Mouse (Mus musculus) mouse trophoblast stem cell (cell line): ENCODE data around the gene Nutm2.
"Not testable (repeated sequence)": the region's sequence is repeated elsewhere in the genome, so short reads cannot be mapped to it uniquely, and the experiment has no call there.

Experiments used
- in situ Hi-C, 2 experiments: fragments of 300-500 bp; cut with MseI, MboI; formaldehyde crosslinking; loops; 2 replicates in 1 of 2; 3 replicates in 1 of 2; pipeline ENCODE4 v1.15.1; 2025

Nutm2 gene

DNA sequence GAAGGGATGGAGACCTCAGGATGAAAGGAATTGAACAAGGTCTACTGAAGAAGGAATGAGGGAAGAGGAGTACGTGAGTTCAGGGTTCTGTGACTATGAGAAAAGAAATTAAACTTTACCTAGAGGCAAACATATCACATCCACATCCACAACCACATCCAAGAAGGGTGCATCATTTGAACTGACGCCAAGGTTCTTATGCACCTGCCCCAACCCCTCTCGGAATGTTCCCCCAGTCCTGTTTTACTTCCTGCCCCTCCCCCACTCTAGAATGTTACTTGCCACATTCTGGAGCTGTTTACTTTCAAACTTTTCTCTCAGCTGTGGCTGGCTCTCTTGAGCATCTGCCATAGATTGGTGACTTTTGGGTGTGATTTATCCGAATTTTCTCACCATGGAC is at the start of gene Nutm2:
TSS of gene Nutm2 (plus strand) at position 301 of the 400 bp plus-strand sequence.
- in situ Hi-C loops: no loop called here

DNA sequence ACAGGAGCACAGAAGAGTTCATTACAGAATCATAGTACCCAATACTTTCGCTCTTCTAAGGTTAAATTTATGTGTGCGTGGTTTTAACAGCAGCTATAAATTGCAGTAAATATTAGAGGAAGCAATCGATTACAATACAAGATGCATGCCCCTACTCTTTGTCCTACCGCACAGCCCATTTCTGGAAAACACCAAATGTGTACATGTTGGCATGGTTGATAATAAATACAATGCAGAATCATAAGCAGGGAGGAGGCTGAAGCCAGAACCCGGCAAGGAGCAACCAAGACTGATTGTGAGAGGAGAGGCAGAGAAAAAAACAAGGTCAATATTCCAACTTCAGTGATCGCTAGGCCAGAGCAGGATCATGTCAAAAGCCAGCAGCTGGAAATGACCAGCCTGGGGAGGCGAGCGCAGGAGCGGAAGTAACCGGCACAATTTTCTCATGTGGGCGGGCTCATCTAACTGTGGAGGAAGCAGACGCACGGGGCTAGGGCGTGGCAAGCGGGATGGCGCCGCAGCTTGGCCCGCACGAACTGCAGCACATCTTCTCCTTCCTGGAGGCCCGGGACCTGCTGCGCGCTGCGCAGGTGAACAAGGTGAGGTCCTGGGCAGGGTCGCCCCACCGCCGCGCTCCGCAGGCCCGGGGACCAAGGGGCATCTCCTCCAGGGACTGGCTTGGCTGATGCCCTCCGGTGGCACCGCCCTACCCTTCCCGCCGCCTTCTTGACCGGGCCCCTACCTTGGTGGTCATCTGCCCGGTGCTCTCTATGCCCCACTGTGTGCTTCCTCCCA is 49.5 kb upstream of the Nutm2 start, which contains the start of gene Fbxw17:
TSS of gene Fbxw17 (plus strand) at position 476 of the 795 bp plus-strand sequence.
- in situ Hi-C loops: no loop called here

DNA sequence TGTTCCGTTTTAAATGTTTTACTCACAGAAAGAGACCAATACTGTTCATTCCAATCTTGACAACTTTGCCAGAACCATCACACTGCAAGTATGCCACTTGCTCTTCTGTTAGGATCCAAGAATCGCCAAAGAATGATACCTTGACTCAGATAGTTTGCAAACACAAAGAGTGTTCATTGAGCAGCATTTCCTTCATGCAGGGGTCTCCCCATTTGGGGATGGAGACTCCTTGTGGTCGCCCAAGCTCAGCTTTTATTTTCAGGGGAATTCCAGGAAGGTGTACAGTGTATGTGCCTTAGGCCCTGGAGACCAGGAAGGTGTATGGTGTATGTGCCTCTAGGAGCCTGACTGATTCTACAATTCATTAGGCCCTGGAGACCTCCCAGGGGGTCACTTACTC is 48.7 kb upstream of the Nutm2 start:
- in situ Hi-C loops: no loop called here

DNA sequence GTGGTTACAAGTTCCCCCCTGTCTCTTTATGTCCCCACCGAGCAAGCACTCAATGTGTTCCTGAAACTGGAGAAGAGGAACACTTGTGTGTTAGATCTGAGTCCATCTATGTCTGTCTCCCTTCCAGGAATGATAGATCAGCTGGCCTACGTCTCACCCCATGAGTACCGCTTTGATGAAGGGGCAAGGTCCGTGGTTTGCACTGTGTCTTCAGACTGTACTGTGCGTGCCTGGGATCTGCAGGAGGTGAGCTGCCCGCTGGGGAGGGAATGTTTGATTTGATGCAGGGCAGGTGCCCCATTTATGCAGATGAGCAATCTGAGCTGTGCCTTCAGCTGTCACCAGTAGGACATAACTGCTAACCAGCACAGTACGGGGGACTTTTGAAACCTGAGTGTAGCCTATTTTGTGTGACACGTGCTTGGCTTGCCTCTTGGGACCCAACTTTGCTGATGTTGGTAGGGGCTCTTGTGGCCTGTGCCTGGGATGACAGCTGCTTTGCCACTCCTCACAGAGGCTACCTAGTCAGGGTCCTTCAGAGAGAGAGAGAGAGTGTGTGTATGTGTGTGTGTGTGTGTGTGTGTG is 43.4 kb upstream of the Nutm2 start:
- in situ Hi-C loops: no loop called here

DNA sequence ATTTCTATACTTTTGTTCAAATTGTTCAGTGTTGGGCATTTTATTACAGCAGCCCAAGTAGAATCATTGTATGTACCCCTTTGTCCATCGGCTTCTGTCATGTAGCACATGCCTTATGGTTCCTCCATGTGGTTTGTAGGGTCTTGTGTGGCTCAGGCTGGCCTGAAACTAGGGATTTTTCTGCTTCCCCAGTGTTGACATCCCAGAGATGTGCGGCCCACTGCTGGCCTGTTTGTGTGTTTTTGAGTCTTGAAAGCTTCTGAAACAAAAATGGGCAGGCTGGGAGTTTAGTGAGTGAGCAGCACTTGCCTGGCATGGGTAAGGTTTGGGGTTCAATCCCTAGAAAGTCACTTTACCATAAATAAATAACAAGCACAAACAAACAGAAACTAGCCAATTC is 42.6 kb upstream of the Nutm2 start:
- in situ Hi-C loops: no loop called here

DNA sequence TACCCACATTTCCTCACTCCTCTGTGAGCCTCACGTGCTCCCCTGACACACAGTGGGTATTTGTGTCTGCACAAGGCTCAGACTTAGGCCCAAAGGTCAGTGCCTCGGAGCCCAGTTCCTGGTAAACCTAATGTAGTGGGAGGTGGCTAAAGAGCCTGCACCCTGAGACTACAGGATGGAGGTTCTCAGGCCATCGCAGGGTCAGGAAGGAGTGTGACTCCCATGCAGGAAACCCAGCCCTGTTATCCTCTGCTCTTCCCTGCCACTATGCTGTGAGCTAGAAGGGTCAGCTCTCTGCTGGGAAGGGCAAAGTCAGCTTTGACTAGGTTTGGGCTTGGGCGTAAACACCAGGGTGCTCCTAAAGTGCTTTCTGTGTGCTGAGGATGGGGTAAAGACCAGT is 40.4 kb upstream of the Nutm2 start:
- in situ Hi-C loops: no loop called here

DNA sequence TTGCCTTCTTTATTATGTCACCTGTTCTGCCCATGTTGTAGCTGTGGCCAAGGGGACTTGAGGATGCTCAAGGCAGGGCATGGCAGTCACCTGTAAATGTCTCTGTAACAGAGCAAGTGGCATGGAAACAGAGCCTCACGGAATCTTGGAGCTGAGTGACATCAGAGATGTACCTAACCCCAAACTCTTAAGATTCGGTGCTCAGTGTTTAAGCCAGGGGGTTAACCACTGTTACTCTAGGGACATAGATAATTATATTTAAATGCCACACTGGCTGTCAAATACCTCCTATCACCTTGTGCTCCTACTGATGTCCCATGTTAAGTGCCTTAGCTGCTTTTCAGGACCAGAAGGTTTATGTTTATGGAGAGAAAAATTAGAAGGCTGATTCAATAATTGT is 23.3 kb upstream of the Nutm2 start, which contains the start of gene Gm47429:
TSS of gene Gm47429 (minus strand) at position 101 of the 400 bp plus-strand sequence.
- in situ Hi-C loops: no loop called here

DNA sequence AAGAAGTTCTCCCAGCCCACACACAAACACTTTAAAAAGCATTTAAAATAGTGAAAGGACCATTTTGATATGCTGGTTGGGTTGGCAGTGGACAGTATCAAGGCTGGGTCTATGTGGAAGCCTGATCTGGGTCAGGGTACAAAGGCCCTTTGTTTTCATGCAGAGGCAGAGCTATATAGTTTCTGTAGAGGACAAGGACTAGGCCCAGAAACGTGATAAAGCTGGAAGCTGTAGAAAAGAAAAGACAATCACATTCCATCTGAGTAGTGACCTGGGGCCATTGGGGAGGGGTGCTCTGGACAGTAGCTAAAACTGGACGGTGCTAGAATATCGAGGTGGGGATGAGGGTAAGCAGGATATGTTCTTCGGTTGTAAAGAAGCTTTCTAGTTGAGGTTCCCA is 21.8 kb upstream of the Nutm2 start:
- in situ Hi-C loops: no loop called here

DNA sequence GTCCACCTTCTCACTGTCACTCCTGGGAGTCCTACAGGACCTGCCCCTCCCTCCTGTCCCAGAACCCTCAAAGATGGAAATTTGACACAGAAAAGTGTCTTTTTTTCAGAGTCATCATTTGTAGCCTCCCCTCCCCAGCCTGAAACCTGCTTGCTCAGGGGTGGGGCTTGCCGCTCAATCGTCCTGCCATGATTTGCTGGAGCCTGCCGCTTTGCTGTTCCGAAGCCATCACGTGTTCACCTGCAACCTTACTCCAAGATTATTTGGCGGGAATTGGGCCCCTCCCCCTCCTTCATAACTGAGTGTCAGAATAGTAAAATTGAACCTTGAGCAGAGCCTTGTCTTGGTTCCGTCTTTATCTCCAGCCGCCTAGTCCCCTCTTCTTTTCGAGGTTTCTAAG is 14.8 kb upstream of the Nutm2 start:
- in situ Hi-C loops: not testable (repeated sequence)

DNA sequence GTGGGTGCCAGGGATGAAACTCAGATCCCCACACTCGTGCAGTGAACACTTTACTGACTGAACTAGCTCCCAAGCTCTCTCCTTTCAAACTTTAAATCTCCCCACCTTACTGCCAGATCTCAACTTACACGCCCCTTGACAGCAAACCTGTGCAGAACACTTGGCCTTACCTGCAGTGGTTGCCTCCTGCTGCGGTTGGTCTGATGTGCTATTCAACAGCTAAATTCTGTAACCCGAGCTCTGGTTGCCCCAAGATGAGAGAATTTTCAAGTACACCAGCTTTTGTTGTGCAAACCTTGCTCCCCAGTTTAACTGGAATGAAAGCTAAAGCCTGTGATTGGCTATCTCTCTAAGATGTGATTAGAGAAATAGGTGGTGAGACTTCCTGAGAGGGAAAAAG is 13.7 kb upstream of the Nutm2 start:
- in situ Hi-C loops: no loop called here

DNA sequence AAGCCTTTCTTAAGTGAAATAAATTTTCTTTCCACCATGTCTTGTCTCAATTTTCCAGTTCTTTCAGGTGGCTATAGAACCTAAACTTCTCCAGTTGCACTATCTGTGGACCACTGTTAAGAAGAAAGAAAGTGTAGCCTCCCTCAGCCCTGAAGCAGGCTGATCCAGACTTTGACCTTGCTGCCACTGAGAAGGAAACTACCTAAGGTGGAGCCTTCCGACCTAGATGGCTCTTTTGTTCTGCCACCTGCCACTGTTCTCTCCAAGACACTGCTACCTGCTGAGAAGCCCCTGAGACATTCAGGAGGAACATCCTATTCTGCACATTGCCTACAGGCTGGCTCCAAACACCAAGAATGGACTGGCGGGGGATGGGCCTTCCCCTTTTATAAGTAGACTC is 6.7 kb upstream of the Nutm2 start:
- in situ Hi-C loops: not testable (repeated sequence)

DNA sequence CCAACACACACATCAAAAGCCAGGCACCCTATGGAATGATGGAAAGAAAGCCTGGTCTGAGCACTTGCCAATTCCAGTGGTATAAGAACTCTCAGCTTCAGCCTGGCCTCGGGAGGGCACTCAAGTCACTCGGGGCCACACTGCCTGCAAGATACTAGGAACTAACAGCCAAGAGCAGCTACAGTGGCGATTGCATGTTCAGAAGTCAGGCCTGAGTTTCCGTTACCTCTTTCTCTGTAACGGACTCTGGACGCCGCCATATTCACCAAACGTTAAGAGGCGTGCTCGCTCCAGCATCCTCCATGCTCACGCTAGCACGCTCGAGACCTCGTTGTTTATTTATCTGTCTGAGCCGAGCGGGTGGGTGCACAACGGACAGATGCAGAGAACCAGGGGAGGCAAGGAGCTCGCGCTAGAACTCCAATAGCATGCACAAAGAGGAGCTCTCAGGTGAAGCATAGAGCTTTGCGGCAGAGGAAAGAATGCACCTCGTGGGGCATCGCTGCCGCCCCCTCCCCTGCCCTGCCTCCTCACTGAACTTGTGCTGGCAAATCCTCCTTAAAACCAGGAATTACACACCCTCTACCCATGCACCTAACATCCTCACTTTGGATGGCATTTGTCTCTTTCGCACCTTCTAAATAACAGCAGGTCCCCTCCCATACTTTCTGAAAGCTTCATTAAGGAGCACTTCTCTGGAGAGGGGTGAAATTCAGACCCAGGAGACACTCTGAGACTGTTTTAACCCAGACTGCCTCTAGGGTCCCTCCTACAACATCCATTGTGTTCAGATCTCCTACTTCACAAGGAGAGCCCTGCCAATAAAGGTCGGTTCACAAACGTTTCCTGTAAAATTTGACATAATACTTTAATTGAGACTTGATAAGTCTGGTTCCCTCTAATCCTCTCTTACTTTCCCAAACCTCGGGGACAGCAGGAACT is 2.2 kb upstream of the Nutm2 start:
- in situ Hi-C loops: no loop called here

DNA sequence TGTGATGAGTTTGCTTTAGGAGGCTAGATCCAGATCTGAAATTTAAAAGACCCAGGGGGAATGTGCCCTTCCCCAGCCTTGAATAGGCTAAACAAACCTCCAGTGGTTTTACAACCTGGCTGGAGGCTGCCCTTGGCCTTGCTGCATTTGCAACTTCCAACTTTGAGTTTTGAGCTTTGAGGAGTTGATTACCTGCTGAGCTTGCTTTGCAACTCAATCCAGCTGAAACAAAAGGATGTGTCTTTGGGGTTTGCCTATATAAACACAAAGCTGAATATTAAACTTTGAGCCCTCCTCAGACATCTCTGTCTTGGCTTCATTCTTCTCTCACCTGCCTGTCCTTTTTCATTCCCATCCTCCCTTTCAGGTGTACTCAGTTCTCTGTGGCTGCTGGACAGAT is 21.4 kb downstream of the Nutm2 start:
- in situ Hi-C loops: not testable (repeated sequence)

DNA sequence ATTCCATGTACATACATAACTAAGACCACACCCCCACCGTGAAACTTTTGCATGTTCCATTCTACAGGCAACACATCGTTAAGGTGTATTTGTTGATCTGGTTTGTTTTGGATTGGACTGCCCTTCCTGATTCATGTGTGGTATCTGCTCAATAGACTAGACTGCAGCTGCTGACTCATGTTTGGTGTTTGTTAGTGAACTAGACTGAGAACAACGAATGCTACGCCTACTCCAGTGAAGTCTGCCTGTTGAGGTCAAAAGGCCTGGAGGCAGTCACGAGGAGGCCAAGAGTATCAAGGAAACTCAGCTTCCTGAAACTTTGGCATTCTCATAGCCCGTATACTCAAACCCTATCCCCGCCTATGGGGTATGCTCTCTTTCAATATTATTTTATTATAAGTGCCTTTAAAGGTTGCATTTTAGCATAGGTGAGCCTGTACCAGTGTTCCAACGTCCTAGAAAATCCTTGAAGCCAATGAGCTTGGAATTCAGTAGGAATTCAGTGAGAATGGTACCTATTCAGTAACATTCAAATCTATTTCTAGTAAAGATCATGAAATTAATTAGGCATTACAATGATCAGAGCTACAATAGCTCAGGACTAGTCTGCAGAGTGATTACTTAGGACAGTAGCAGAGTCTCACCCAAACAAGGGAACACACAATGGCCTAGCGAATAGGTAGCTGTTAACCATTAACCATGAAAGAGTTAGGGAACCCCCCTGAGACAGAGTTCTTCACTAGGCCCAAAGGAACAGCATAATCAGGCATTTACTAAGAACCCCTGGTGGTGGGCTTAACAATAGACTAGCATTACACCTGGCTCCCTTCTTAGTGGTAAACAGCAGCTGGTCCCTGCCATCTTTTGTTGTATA is 43.6 kb downstream of the Nutm2 start:
- in situ Hi-C loops: not testable (repeated sequence)
